Mouse (Mus musculus) hindbrain, embryonic 14.5 days (tissue): ENCODE results near the gene Sh3pxd2b. TPM values are rescaled to one million over a fixed set of nuclear protein-coding genes. Genes with fewer than 3 reads are reported as not detected.

Source experiments
- ATAC-seq: fragments of 200-750 bp; cut with Nextera tagmentation; 2 replicates; pipeline ENCODE4 v1.8.0; 2017; ENCODE audit warnings: moderate number of reproducible peaks, mild to moderate bottlenecking, moderate TSS enrichment, moderate library complexity; ENCODE audit not compliant: low FRiP score
- DNase-seq: peaks from one replicate; pipeline ENCODE4 v3.0.0-alpha.2; 2015; ENCODE audit warnings: low spot score
- H3K27ac ChIP-seq: fragments of 300-500 bp; sonication (generic); 2 replicates; pipeline ENCODE4 v1.5.1; 2014; ENCODE audit warnings: mild to moderate bottlenecking, moderate library complexity
- H3K27me3 ChIP-seq: fragments of 300-500 bp; sonication (generic); 2 replicates; pipeline ENCODE4 v1.6.1; 2014; ENCODE audit warnings: mild to moderate bottlenecking, low read length, mixed read lengths; ENCODE audit not compliant: control insufficient read depth, insufficient read depth
- H3K36me3 ChIP-seq: fragments of 300-500 bp; sonication (generic); replicated peaks from 2 replicates; pipeline ENCODE4 v1.6.1; 2014; ENCODE audit not compliant: control insufficient read depth, insufficient read depth
- H3K4me1 ChIP-seq: fragments of 300-500 bp; sonication (generic); replicated peaks from 2 replicates; pipeline ENCODE4 v1.6.1; 2014; ENCODE audit warnings: antibody characterized with exemption, low read length, mixed read lengths; ENCODE audit not compliant: control insufficient read depth, insufficient read depth
- H3K4me2 ChIP-seq: fragments of 300-500 bp; sonication (generic); replicated peaks from 2 replicates; pipeline ENCODE4 v1.6.1; 2014; ENCODE audit warnings: mild to moderate bottlenecking, moderate library complexity
- H3K4me3 ChIP-seq: fragments of 300-500 bp; sonication (generic); replicated peaks from 2 replicates; pipeline ENCODE4 v1.5.1; 2014; ENCODE audit warnings: mild to moderate bottlenecking, low read length
- H3K9ac ChIP-seq: fragments of 300-500 bp; sonication (generic); 2 replicates; pipeline ENCODE4 v1.6.1; 2014
- H3K9me3 ChIP-seq: fragments of 300-500 bp; sonication (generic); 2 replicates; pipeline ENCODE4 v1.6.1; 2016; ENCODE audit warnings: low read length; ENCODE audit not compliant: control insufficient read depth
- WGBS: fragments of 180-500 bp; shearing (Covaris S2); extraction: QIAGEN DNeasy Blood & Tissue Kit; methylation state at CpG from one replicate; pipeline ENCODE4 v1.1.7; 2014; 5-methylcytosine and 5-hydroxymethylcytosine counted together
- polyA plus RNA-seq: library from polyadenylated mRNA; unstranded; fragments of >200 nt; fragmentation: Nextera tagmentation; extraction: Ambion mirVana; gene quantifications from 2 replicates; pipeline ENCODE4 v1.2.1, GENCODE M21; 2014

Gene Sh3pxd2b
- polyA plus RNA-seq, 1 experiment from 2014 or later: 23.4 TPM

DNA sequence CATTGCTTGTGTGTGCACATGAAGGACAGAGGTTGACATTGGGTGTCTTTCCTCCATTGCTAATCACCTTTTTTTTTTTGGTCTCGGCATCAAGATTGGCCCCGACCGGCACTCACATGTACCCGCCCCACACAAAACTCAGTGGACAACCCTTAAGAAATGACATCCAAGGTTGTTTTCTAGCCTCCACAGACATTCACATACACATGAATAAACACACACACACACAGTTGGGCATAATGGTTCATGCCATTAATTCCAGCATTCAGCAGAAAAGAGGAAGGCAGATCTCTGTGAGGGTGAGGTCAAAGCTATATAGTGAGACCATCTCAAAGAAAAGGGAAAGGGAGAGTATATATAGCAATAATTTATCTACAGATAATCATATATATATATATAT lies 105.1 kb downstream of the Sh3pxd2b start:
- WGBS: 90% methylated on average over 4 of the region's 4 CpGs
- H3K9ac ChIP-seq: no peak overlapping the region
- H3K4me3 ChIP-seq: no peak overlapping the region
- H3K4me1 ChIP-seq: peaks cover 25% of the 10 kb centered on the region
- no peak overlapping the region for H3K27ac ChIP-seq
- H3K27me3 ChIP-seq: no peaks in the 10 kb centered on the region
- DNase-seq (no peak), ATAC-seq (no peak)
- H3K4me2 ChIP-seq: no peak overlapping the region
- no peaks in the 10 kb centered on the region for H3K36me3 ChIP-seq
- H3K9me3 ChIP-seq: no peaks in the 10 kb centered on the region

DNA sequence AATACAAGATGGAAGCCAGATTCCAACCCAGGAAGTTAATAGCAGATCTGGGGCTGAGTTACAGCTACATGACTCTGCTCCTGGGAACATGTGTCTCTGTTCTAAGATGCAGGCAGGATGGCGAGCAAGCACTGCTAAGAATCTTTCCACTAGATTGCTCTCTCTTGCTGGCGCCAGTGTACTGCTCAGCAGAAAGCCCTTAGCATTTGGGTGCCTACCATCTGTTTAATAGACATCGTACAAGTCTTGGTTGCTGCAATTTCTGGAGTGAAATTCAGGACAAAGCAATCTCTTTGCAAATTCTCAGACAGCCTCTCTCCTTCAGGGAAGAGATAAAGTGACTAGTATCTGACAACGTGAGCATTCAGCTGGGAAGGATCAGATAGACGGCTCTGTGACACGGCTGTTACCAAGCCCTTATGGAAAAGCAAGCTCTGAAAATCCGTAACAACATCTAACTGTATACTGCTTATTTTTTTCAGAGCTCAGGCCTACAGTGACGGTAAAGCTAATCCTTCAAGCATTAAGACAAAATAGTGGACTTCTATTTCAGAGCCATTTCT lies 105.8 kb downstream of the Sh3pxd2b start:
- 39% methylated on average over 8 of the region's 8 CpGs for WGBS
- Histone ChIP-seq H3K9me3 (no peaks in the 10 kb centered on the region), H3K36me3 (no peaks in the 10 kb centered on the region), H3K27me3 (no peaks in the 10 kb centered on the region), H3K27ac (peak overlapping the region; percentile 7; the same call in 1 of the 2 replicates), H3K4me3 (no peak overlapping the region), H3K4me2 (peak overlapping the region; percentile 90; the same call in 1 of the 2 replicates), H3K9ac (no peak overlapping the region), H3K4me1 (peaks cover 25% of the 10 kb centered on the region)
- ATAC-seq: no peak
- no peak for DNase-seq

DNA sequence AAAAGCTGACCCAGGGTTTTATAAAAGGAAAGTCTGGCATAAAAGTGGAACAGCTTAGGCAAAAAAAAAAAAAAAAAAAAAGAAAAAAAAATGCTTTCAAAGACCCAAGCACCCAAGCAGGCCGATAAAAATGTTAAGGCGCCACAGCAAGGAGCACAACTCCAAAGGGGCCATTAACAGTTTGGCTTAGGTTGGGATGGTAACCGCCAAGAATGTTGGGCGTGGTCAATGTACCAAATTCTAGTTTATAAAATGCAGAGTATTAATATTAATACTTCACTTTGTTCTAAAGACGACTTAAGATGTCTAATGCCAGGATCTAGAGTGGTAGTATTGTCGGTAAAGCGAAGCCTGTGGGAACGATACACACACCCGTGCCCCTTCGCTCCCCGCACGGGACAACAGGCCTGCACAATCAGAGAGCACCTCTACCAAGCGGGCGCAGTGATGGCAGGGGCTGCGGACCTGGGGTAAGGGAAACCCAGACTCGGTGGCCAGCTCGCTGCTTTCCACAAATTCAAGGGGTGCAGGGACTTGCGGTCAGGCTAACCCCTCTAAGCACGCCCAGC lies 106.7 kb downstream of the Sh3pxd2b start:
- Histone ChIP-seq H3K27ac (peak overlapping the region; percentile 97), H3K36me3 (no peaks in the 10 kb centered on the region), H3K9ac (peak overlapping the region; percentile 92), H3K9me3 (no peaks in the 10 kb centered on the region), H3K27me3 (no peaks in the 10 kb centered on the region), H3K4me1 (peaks cover 25% of the 10 kb centered on the region), H3K4me2 (peak overlapping the region; percentile 90), H3K4me3 (peak overlapping the region; percentile 97)
- 2% methylated on average over 18 of the region's 19 CpGs for WGBS
- DNase-seq: no peak
- no peak for ATAC-seq

DNA sequence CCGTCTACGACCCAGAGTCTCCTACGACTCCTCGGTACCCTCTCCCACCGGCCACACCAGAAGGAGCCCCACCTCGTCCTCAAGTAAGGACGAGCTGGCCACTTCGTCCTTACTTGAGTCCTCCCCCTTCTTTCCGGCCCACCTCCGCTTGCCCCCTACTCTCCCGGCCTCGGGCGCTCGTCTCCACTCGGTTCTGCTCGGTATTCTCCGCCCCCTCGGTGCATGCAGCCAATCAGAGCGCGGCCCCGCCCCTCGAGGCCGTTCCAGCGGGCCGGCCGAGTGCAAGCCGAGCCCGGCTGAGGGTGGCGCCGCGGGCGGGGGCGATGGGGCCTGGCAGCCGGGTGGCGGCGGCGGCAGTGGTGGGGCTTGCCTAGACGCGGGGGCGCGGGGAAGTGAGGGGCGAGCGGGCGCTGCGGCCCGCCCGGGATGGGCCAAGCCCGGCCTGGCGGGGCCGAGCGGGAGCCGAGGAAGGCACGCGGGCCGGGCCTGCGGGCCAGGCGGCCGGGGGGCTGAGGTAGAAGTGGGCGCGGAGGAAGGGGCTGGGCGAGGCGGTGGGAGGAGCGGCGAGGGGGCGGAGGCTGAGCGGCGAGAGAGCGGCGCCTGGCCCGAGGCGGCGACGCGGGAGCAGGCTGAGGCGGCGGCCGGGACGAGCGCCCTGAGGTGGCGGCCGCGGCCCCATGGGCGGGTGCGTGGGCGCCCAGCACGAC lies 107.3 kb downstream of the Sh3pxd2b start, which contains the start of gene Ubtd2:
Ubtd2 (plus strand) TSS at position 571 of the 707 bp plus-strand sequence.
- under 1% methylated on average over 81 of the region's 86 CpGs for WGBS
- peak within 1 kb of the TSS; percentile 92 for H3K9ac ChIP-seq
- peaks cover 25% of the 10 kb centered on the region for H3K4me1 ChIP-seq
- H3K27me3 ChIP-seq: no peaks in the 10 kb centered on the region
- peak within 1 kb of the TSS; percentile 97 for H3K4me3 ChIP-seq
- ATAC-seq (peak; percentile 99), DNase-seq (peak; percentile 95)
- H3K9me3 ChIP-seq: no peaks in the 10 kb centered on the region
- peak within 1 kb of the TSS; percentile 97 for H3K27ac ChIP-seq
- H3K4me2 ChIP-seq: peak within 1 kb of the TSS; percentile 90
- H3K36me3 ChIP-seq: no peaks in the 10 kb centered on the region

DNA sequence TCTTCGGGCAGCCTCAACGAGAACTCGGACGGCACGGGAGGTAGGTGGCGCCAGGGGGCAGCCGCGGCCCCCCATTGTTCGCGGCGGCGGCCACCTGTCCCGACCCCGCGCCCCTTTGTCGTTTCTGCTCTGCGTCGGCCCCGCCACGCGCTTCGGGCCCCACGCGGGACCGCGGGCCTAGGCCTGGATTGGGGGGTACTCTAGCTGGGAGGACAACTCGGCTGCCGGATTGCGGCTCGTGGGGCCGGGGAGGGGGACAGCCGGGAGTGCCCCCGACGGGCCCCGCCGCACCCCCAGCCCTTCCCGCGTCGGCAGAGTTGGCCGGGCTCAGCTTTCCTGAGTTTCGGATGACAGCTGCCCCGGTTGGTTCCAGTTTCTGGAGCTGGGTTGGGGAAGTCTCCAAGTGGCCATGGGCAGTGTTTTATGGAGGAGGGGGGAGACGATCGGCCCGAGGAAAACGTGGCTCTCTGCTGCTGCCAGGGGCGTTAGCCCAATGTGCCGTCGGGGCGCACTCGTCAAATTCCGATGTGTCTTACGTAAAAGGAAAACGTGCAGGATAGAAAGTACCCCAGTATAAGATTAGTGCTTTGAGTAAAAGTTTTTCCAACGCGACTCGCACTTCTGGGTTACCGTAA lies 108.0 kb downstream of the Sh3pxd2b start:
- peaks cover 25% of the 10 kb centered on the region for H3K4me1 ChIP-seq
- H3K4me2 ChIP-seq: peak overlapping the region; percentile 90
- peak; percentile 51 for DNase-seq
- H3K9me3 ChIP-seq: no peaks in the 10 kb centered on the region
- peak overlapping the region; percentile 92 for H3K9ac ChIP-seq
- peak overlapping the region; percentile 97 for H3K4me3 ChIP-seq
- H3K27me3 ChIP-seq: no peaks in the 10 kb centered on the region
- under 1% methylated on average over 57 of the region's 58 CpGs for WGBS
- peak overlapping the region; percentile 97 for H3K27ac ChIP-seq
- H3K36me3 ChIP-seq: no peaks in the 10 kb centered on the region
- ATAC-seq: 0 out of 2 replicates have a peak, but pooled peaks have one; percentile 0

DNA sequence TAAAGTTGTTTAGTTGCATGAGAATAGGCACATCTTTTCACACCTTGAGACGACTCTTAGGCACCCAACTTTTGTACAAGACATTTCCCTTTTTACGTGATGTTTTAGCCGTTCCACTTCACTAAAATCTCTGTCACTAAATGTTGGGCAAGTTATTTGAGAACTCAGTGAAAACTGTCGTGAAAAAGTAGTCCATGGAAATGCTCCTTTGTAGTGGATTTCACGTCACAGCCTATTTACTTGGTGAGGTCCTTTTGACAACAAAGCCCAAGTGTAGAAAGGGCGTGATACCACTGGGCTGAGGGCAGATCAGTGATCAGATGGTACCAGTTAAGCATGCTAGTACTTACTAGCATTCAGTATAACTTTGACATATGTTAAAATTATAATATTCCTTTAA lies 108.7 kb downstream of the Sh3pxd2b start:
- DNase-seq (no peak), ATAC-seq (no peak)
- no peaks in the 10 kb centered on the region for H3K9me3 ChIP-seq
- no peaks in the 10 kb centered on the region for H3K27me3 ChIP-seq
- peaks cover 25% of the 10 kb centered on the region for H3K4me1 ChIP-seq
- peak overlapping the region; percentile 92 for H3K9ac ChIP-seq
- H3K4me2 ChIP-seq: peak overlapping the region; percentile 90
- no peaks in the 10 kb centered on the region for H3K36me3 ChIP-seq
- WGBS: 10% methylated on average over 6 of the region's 6 CpGs
- peak overlapping the region; percentile 97 for H3K4me3 ChIP-seq
- H3K27ac ChIP-seq: no peak overlapping the region

DNA sequence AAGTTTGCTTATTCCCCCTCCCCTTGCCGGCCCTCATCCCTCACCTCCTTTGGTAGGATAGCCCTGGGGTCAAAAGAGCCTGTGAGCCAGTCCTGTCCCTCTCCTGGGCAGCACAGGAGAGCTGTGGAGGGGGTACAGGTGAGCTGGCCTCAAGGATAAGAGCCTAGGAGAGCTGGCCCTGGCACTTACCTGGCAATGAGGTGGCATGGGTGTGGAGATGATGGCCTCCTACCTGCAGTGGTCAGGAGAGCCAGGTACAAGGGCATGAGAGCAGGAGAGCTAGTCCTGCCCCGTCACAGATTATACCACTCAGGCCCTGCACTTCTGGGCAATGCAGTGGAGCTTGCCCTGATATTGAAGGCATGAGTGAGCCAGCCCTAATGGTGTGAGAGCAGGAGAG lies 116.7 kb downstream of the Sh3pxd2b start:
- no peak for DNase-seq
- no peak for ATAC-seq
- Histone ChIP-seq H3K9ac (no peak overlapping the region), H3K36me3 (no peaks in the 10 kb centered on the region), H3K9me3 (no peaks in the 10 kb centered on the region), H3K4me1 (no peaks in the 10 kb centered on the region), H3K4me3 (no peak overlapping the region), H3K27me3 (no peaks in the 10 kb centered on the region), H3K27ac (no peak overlapping the region), H3K4me2 (no peak overlapping the region)
- WGBS: 72% methylated on average over 2 of the region's 2 CpGs

DNA sequence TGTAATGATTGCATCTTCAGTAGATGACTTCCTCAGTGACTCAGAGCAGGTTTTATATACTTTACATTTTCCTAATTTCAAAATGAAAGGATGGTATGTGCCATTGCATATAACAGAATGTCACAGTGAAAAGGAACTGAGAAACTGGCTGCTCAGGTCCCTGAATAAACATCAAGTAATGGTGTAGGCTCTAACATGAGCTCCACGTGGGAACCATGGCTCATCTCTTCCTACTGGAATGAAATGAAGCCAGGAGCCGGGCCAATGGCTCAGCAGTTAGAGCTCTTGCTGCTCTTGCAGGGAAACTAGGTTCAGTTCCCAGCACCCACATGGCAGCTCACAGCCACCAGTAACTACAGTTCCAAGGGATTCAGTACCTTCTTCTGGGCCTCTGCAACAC lies 124.3 kb downstream of the Sh3pxd2b start:
- no peaks in the 10 kb centered on the region; the same call in 1 of the 2 replicates for H3K4me1 ChIP-seq
- no peak overlapping the region for H3K4me2 ChIP-seq
- 73% methylated on average over 2 of the region's 2 CpGs for WGBS
- no peak overlapping the region for H3K4me3 ChIP-seq
- no peaks in the 10 kb centered on the region for H3K9me3 ChIP-seq
- ATAC-seq (no peak), DNase-seq (no peak)
- H3K27me3 ChIP-seq: no peaks in the 10 kb centered on the region
- H3K27ac ChIP-seq: no peak overlapping the region
- H3K9ac ChIP-seq: no peak overlapping the region
- H3K36me3 ChIP-seq: no peaks in the 10 kb centered on the region

DNA sequence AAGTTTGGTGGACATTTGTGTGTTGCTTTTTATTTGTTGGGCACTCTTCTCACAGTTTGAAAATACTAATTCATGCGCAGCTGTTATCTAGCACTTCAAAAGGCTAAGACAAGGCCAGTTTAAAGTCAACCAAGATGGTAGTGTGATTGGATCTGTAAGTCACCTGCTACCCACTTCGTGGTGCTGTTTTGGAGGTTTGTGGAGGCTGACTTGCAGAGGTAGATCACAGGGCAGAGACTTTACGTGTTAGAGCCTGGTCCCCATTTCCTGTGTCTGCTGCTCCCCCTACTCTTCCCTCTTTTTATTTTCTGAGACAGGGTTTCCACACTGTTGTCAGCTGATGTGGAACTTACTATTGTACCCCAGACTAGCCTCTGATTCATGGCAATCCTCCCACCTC lies 127.1 kb downstream of the Sh3pxd2b start:
- Histone ChIP-seq H3K4me2 (no peak overlapping the region), H3K4me3 (no peak overlapping the region), H3K36me3 (no peaks in the 10 kb centered on the region), H3K27me3 (no peaks in the 10 kb centered on the region), H3K9me3 (no peaks in the 10 kb centered on the region), H3K9ac (no peak overlapping the region), H3K27ac (no peak overlapping the region), H3K4me1 (no peaks in the 10 kb centered on the region; the same call in 1 of the 2 replicates)
- no peak for ATAC-seq
- no peak for DNase-seq
- WGBS: 91% methylated on average over 3 of the region's 3 CpGs
